Mouse (Mus musculus): ENCODE measurements around the gene Ptprn2. TPM values are rescaled to one million over a fixed set of nuclear protein-coding genes. Genes with fewer than 3 reads are reported as not detected.

Ptprn2 gene
- polyA plus RNA-seq, 1 experiment from 2014 or later = 0.07 TPM

DNA sequence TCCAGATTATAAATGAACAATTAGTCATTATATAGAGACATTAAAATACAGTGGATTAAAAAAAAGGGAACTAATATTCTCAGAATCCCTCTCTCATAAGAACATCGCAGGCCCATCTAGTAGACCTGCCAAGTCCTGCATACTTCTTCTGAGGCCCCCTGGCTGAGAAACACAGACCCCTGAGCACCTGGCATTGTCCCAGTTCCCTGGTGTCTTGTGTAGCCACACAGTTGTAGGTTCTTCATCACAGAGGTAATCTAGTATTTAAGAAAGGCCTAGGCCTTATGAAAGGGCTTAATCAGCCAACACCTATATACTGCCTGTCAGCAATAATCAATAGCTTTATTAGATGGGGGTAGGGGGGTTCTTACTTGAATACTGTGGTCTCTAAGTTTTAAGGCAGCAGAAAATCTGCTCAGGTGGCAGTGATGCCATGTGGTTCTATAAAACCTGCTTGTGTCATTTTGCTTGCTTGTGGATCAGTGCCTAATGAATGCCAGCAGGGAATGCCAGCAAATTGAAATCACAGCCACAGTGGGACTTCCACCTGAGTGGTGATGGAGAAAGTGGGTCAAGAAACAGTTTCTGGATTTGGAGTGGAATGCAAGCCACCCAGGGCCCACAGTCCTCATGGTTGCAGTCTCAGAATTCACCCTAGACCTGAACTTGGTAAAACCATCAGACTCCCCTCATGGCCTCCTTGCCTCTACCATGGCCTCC, 388.5 kb downstream of the Ptprn2 start:
- no peaks in the 10 kb centered on the region for H3K27me3 ChIP-seq (ENCODE audit: control insufficient read depth, insufficient read depth, low read length)
- 82% methylated on average over 1 of the region's 1 CpGs for WGBS
- no peaks in the 10 kb centered on the region for H3K4me1 ChIP-seq (ENCODE audit: control insufficient read depth, insufficient read depth, low read length)
- H3K9ac ChIP-seq (ENCODE audit: low read length) = no peak overlapping the region
- H3K36me3 ChIP-seq (ENCODE audit: control insufficient read depth, insufficient read depth) = no peaks in the 10 kb centered on the region
- H3K27ac ChIP-seq (ENCODE audit: low read length) = no peak overlapping the region
- no peaks in the 10 kb centered on the region for H3K9me3 ChIP-seq (replicated peaks; ENCODE audit: control insufficient read depth, low read length)
- no peak overlapping the region for H3K4me2 ChIP-seq (ENCODE audit: low read depth, low read length)
- no peak for ATAC-seq (replicated peaks; ENCODE audit: extremely low read depth, insufficient read depth, low FRiP score)
- no peak overlapping the region for H3K4me3 ChIP-seq (ENCODE audit: low read length)

DNA sequence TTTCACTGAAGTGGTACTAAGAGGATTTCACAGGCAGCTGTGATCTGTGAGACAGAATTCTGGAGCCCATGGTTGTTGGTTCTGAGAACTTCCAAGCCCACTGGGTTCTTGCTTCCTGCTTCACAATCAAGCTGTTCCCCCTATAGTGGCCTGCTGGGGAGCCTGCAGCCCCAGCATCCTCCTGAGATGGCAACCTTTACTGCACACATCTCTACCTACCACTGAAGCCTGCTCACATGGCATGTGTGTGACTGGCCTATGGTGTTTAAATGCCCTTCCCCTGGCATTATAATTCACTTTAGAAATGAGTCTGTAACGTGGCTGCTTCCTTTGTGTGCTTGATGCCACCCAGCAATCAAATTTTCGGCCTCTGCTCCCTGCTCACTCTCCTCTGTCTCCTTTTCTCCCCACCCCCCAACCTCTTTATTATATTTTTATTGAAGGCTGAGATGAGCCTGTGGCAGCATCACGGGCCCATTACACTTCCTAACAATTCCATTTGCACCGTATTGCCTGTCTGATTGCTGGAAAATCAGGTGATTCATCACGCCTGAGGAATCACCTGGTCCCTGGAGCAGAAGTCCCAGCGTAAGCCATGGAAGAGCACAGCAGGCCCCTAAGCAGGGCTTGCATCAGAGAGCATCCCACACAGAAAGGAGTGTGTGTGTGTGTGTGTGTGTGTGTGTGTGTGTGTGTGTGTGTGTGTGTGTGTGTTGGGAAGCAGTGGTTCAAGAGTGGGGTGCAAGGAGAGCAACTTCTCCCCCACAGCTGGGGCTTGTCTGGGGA, 402.2 kb downstream of the Ptprn2 start:
- Histone ChIP-seq H3K4me1 (ENCODE audit: control insufficient read depth, insufficient read depth, low read length) (no peaks in the 10 kb centered on the region), H3K4me2 (ENCODE audit: low read depth, low read length) (no peak overlapping the region), H3K9me3 (replicated peaks; ENCODE audit: control insufficient read depth, low read length) (no peaks in the 10 kb centered on the region; the same call in 1 of the 2 replicates), H3K9ac (ENCODE audit: low read length) (no peak overlapping the region), H3K4me3 (ENCODE audit: low read length) (no peak overlapping the region), H3K36me3 (ENCODE audit: control insufficient read depth, insufficient read depth) (no peaks in the 10 kb centered on the region), H3K27ac (ENCODE audit: low read length) (no peak overlapping the region), H3K27me3 (ENCODE audit: control insufficient read depth, insufficient read depth, low read length) (no peaks in the 10 kb centered on the region)
- no peak for ATAC-seq (replicated peaks; ENCODE audit: extremely low read depth, insufficient read depth, low FRiP score)
- 72% methylated on average over 6 of the region's 6 CpGs for WGBS

DNA sequence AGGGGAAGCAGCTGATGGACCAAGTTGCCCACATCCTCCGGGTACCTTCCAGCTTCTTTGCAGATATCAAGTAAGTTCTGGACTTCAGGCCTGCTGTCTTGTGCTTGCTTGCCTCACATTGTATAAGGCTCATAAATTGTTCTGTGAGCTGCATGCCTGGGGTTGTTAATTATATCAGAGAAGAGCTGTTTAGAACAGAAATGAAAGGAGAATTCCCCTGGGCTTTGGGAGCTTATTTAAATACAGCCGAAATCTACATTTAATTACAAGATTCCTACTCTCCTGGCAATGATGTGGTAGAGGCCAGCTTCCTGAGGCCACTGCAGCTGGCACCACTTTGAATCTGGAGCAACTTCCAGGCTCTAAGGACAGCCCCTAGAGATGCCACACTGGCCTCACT, 403.3 kb downstream of the Ptprn2 start:
- no peaks in the 10 kb centered on the region for H3K36me3 ChIP-seq (ENCODE audit: control insufficient read depth, insufficient read depth)
- no peaks in the 10 kb centered on the region for H3K27me3 ChIP-seq (ENCODE audit: control insufficient read depth, insufficient read depth, low read length)
- H3K9ac ChIP-seq (ENCODE audit: low read length) = no peak overlapping the region
- no peak for ATAC-seq (replicated peaks; ENCODE audit: extremely low read depth, insufficient read depth, low FRiP score)
- no peak overlapping the region for H3K4me2 ChIP-seq (ENCODE audit: low read depth, low read length)
- no peaks in the 10 kb centered on the region for H3K4me1 ChIP-seq (ENCODE audit: control insufficient read depth, insufficient read depth, low read length)
- H3K4me3 ChIP-seq (ENCODE audit: low read length) = no peak overlapping the region
- H3K9me3 ChIP-seq (replicated peaks; ENCODE audit: control insufficient read depth, low read length) = no peaks in the 10 kb centered on the region
- H3K27ac ChIP-seq (ENCODE audit: low read length) = no peak overlapping the region
- 77% methylated on average over 2 of the region's 2 CpGs for WGBS

DNA sequence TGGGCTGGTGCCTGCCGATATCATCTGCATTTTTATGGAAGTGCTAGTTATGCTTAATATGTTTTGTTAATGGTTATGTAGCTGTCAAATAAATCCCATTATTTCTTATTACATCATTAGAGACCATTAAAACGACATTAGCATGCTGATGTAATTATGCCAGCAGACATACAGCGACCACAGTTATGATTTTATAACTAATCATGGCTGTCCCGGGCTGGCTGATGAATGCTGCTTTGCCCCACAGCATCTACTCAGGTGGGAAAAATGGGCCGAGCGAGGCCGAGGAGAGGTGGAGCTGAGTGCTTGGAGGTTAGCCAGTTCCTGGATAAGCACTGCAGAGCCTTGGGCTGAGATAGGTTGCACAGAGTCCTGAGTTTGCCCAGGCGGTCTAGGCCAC, 407.1 kb downstream of the Ptprn2 start:
- no peak overlapping the region for H3K27ac ChIP-seq (ENCODE audit: low read length)
- 78% methylated on average over 8 of the region's 8 CpGs for WGBS
- no peaks in the 10 kb centered on the region for H3K9me3 ChIP-seq (replicated peaks; ENCODE audit: control insufficient read depth, low read length)
- H3K9ac ChIP-seq (ENCODE audit: low read length) = no peak overlapping the region
- no peaks in the 10 kb centered on the region for H3K36me3 ChIP-seq (ENCODE audit: control insufficient read depth, insufficient read depth)
- H3K4me3 ChIP-seq (ENCODE audit: low read length) = no peak overlapping the region
- no peak for ATAC-seq (replicated peaks; ENCODE audit: extremely low read depth, insufficient read depth, low FRiP score)
- no peak overlapping the region for H3K4me2 ChIP-seq (ENCODE audit: low read depth, low read length)
- H3K4me1 ChIP-seq (ENCODE audit: control insufficient read depth, insufficient read depth, low read length) = no peaks in the 10 kb centered on the region
- no peaks in the 10 kb centered on the region for H3K27me3 ChIP-seq (ENCODE audit: control insufficient read depth, insufficient read depth, low read length)

DNA sequence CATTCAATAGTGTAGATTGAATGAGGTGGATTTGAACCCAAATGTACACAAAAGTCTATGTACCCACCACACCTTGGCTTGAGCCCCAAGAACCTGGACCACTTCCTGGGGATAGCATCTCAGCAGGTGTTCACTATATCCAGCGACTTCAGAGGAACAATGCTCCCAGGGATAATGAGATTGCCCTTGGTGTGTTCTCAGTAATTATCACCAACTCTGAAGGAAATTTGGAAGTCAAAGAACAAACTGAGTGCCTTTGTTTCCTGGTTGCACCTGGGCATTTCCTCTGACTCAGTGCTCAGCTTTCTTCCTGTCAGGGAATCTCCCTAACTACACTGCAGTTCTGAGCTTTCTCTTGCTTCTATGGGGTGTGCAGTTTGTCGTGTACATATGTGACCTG, 411.1 kb downstream of the Ptprn2 start:
- Histone ChIP-seq H3K9ac (ENCODE audit: low read length) (no peak overlapping the region), H3K27me3 (ENCODE audit: control insufficient read depth, insufficient read depth, low read length) (no peaks in the 10 kb centered on the region), H3K4me2 (ENCODE audit: low read depth, low read length) (no peak overlapping the region), H3K27ac (ENCODE audit: low read length) (no peak overlapping the region), H3K36me3 (ENCODE audit: control insufficient read depth, insufficient read depth) (no peaks in the 10 kb centered on the region), H3K9me3 (replicated peaks; ENCODE audit: control insufficient read depth, low read length) (no peaks in the 10 kb centered on the region), H3K4me3 (ENCODE audit: low read length) (no peak overlapping the region), H3K4me1 (ENCODE audit: control insufficient read depth, insufficient read depth, low read length) (no peaks in the 10 kb centered on the region)
- ATAC-seq (replicated peaks; ENCODE audit: extremely low read depth, insufficient read depth, low FRiP score) = no peak
- WGBS = 34% methylated on average over 2 of the region's 2 CpGs

DNA sequence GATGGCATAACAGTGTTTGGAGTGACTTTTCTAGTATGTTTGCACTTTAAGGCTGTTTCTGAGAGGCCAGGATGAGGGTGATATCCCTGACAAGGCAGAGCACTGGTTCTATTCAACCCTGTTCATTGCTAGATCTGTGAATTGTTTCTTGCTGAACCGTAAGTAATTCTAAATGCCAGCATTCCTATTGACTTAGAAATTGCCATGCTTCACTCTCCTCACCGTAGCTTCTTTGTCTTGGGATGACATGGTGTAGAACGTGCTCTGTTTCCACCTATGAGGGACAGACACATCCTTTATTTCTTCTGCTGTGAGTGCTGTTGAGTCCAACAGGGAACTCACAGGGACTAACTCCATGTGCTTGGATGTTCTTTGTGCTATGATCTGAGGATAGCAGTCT, 416.3 kb downstream of the Ptprn2 start:
- 79% methylated on average over 3 of the region's 3 CpGs for WGBS
- H3K27ac ChIP-seq (ENCODE audit: low read length) = no peak overlapping the region

DNA sequence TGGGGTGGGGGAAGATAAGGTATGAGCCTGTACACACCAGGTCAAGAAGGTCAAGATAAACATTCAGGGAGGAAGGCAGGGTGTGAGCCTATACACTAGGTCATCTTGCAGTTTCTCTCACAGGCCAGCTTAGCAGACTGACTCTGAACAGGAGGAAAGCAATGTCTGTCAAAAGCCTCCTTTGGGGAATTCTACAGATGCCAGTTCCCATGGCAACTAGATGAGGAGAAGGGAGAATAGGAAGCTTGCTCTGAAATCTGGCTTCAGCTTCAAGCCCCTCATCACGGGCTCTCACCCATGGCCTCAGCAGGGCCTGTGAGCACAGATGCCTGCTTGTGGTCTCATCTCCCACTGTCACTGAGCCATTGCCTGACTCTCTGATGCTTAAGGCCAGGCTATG, 421.9 kb downstream of the Ptprn2 start:
- Histone ChIP-seq H3K36me3 (ENCODE audit: control insufficient read depth, insufficient read depth) (no peaks in the 10 kb centered on the region), H3K4me1 (ENCODE audit: control insufficient read depth, insufficient read depth, low read length) (no peaks in the 10 kb centered on the region), H3K4me2 (ENCODE audit: low read depth, low read length) (no peak overlapping the region), H3K4me3 (ENCODE audit: low read length) (no peak overlapping the region), H3K27me3 (ENCODE audit: control insufficient read depth, insufficient read depth, low read length) (no peaks in the 10 kb centered on the region), H3K9ac (ENCODE audit: low read length) (no peak overlapping the region), H3K27ac (ENCODE audit: low read length) (no peak overlapping the region), H3K9me3 (replicated peaks; ENCODE audit: control insufficient read depth, low read length) (no peaks in the 10 kb centered on the region)
- ATAC-seq (replicated peaks; ENCODE audit: extremely low read depth, insufficient read depth, low FRiP score) = no peak
- 20% methylated on average over 1 of the region's 1 CpGs for WGBS

More for the DNA sequence above, 416.3 kb downstream of the Ptprn2 start:
- H3K4me2 ChIP-seq (ENCODE audit: low read depth, low read length) = no peak overlapping the region
- ATAC-seq (replicated peaks; ENCODE audit: extremely low read depth, insufficient read depth, low FRiP score) = no peak
- H3K27me3 ChIP-seq (ENCODE audit: control insufficient read depth, insufficient read depth, low read length) = no peaks in the 10 kb centered on the region
- H3K36me3 ChIP-seq (ENCODE audit: control insufficient read depth, insufficient read depth) = no peaks in the 10 kb centered on the region
- no peak overlapping the region for H3K4me3 ChIP-seq (ENCODE audit: low read length)
- H3K9ac ChIP-seq (ENCODE audit: low read length) = no peak overlapping the region
- no peaks in the 10 kb centered on the region for H3K9me3 ChIP-seq (replicated peaks; ENCODE audit: control insufficient read depth, low read length)
- H3K4me1 ChIP-seq (ENCODE audit: control insufficient read depth, insufficient read depth, low read length) = no peaks in the 10 kb centered on the region

DNA sequence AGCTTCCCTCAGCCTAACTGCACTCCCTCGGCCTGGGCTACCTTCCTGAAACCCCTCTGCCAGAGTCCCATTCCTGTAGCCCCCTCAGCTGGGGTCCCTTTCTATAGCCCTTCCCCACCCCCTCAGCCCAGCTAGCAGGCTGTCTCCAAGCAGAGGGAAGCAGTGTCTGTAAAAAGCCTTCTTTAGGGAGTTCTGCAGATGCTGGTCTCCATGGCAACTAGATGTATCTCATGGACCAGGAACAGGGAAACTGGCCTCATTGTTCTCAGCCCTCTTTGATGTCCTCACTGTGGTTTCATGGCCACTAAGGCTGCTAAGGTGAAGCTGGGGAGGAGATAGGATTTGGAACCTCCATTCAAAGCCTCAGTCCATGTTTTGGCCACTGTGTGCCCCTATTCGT, 423.1 kb downstream of the Ptprn2 start:
- H3K9me3 ChIP-seq (replicated peaks; ENCODE audit: control insufficient read depth, low read length) = no peaks in the 10 kb centered on the region
- H3K4me1 ChIP-seq (ENCODE audit: control insufficient read depth, insufficient read depth, low read length) = no peaks in the 10 kb centered on the region
- H3K4me2 ChIP-seq (ENCODE audit: low read depth, low read length) = no peak overlapping the region
- no peak for ATAC-seq (replicated peaks; ENCODE audit: extremely low read depth, insufficient read depth, low FRiP score)
- no peaks in the 10 kb centered on the region for H3K36me3 ChIP-seq (ENCODE audit: control insufficient read depth, insufficient read depth)
- H3K9ac ChIP-seq (ENCODE audit: low read length) = no peak overlapping the region
- 83% methylated on average over 2 of the region's 2 CpGs for WGBS
- no peaks in the 10 kb centered on the region for H3K27me3 ChIP-seq (ENCODE audit: control insufficient read depth, insufficient read depth, low read length)
- no peak overlapping the region for H3K4me3 ChIP-seq (ENCODE audit: low read length)
- H3K27ac ChIP-seq (ENCODE audit: low read length) = no peak overlapping the region

DNA sequence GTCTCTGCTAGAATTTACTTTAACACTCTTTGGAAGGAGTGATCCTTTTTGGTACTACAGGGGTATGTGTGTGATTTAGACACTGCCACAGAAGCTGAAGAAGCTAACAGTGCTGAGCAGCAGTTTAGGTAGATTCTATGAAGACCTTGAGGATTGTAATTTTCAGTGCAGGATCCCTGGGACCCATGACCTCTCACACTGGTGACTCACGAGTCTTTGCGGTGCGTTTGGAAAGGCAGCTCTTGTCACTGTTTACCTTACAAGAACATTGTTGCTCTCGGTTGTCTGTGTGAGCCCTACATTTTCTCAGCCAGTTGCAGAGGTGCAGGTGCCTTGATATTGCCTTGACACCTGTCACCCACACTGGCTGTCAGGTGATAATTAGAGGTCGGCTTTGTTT, 431.3 kb downstream of the Ptprn2 start:
- no peak overlapping the region for H3K4me3 ChIP-seq (ENCODE audit: low read length)
- H3K36me3 ChIP-seq (ENCODE audit: control insufficient read depth, insufficient read depth) = no peaks in the 10 kb centered on the region
- H3K27me3 ChIP-seq (ENCODE audit: control insufficient read depth, insufficient read depth, low read length) = no peaks in the 10 kb centered on the region
- H3K9me3 ChIP-seq (replicated peaks; ENCODE audit: control insufficient read depth, low read length) = no peaks in the 10 kb centered on the region
- H3K9ac ChIP-seq (ENCODE audit: low read length) = no peak overlapping the region
- H3K27ac ChIP-seq (ENCODE audit: low read length) = no peak overlapping the region
- no peaks in the 10 kb centered on the region for H3K4me1 ChIP-seq (ENCODE audit: control insufficient read depth, insufficient read depth, low read length)
- ATAC-seq (replicated peaks; ENCODE audit: extremely low read depth, insufficient read depth, low FRiP score) = no peak
- WGBS = 47% methylated on average over 5 of the region's 5 CpGs
- no peak overlapping the region for H3K4me2 ChIP-seq (ENCODE audit: low read depth, low read length)

Measured in heart, embryonic 16.5 days (tissue).